Mouse (Mus musculus) C2C12 (cell line): ENCODE results near the gene 4930449I24Rik.
"Not testable (repeated sequence)": the region's sequence is repeated elsewhere in the genome, so short reads cannot be mapped to it uniquely, and the experiment has no call there.

Experiments used
- CEBPB ChIP-seq: IDR thresholded peaks from one replicate; pipeline ENCODE4 v1.6.1; 2011; ENCODE audit warnings: low read depth, mild to moderate bottlenecking, control low read depth, moderate library complexity
- CTCF ChIP-seq: IDR thresholded peaks from one replicate; pipeline ENCODE4 v1.5.1; 2011; ENCODE audit not compliant: control insufficient read depth, insufficient read depth, insufficient read length
- FOSL1 ChIP-seq: IDR thresholded peaks from one replicate; pipeline ENCODE4 v1.8.0; 2011; ENCODE audit warnings: mild to moderate bottlenecking, low read length; ENCODE audit not compliant: poor library complexity, insufficient read depth, severe bottlenecking
- MAX ChIP-seq: IDR thresholded peaks from one replicate; pipeline ENCODE4 v1.6.1; 2011; ENCODE audit warnings: mild to moderate bottlenecking, control low read depth
- MYOD1 ChIP-seq: IDR thresholded peaks from one replicate; pipeline ENCODE4 v1.6.1; 2011; ENCODE audit warnings: low read depth; ENCODE audit not compliant: control insufficient read depth, insufficient read length
- MYOG ChIP-seq: IDR thresholded peaks from one replicate; pipeline ENCODE4 v1.6.1; 2011; ENCODE audit not compliant: control insufficient read depth, insufficient read length; ENCODE audit errors: extremely low read depth
- USF1 ChIP-seq: IDR thresholded peaks from one replicate; pipeline ENCODE4 v1.6.1; 2011; ENCODE audit warnings: low read depth, mild to moderate bottlenecking, control low read depth, moderate library complexity

DNA sequence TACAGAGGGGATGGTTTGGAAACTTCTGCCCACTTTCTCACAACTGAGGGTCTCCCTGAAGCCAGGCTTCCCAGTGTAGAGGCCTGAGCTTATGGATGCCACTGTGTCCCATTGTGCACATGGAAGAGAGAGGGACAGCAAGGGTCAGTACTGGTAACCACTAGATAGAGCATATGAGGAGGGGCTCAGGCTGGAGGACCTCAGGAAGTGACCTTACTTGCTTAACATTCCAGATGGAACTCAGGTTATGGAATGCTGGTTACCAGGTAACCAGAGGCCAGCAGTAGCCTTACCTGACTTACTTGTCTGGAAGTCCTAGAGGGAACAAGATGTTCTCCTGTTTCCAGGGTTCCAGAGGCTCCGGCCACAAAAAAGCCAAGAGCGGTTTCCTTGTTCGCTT is 20.5 kb upstream of the 4930449I24Rik start, which contains the start of gene Gm6408:
- not testable (repeated sequence) for TF ChIP-seq CTCF, USF1, MYOG, MAX, MYOD1, CEBPB, FOSL1
